Comparison of ENCODE assay signal across 24 mouse cellular contexts in the genomic region with DNA sequence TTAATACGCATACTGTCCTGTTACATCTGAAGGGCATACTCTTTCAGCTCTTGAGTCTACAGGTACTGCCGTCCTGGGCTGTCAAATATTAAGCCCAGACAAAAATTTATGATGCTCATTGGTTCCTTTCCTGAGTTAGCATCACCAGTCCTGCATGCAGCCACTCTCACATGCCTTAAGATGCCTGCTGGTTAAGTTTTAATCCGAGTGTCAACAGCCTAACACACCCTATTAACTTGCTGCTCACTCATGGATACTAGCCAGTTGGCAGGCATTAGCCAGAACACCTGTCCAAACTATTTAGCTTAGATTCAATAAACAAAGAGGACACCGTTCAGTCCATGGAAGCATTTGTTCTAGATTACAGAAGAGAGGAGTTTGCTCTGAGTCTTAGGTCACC.
DNase-seq lines count a peak whose midpoint lies in the region; ATAC-seq and TF ChIP-seq lines count a peak whose summit lies in the region.
"Had no signal": no experiment of that assay in that cellular context is flagged by ENCODE, and none has a peak within 500 bp of the region (broad histone marks: within the 10 kb centered on the region; RNA-seq: fewer than 3 reads in every experiment).

No protein-coding gene starts in this region.

- H3K4me1 ChIP-seq in kidney, embryonic 15.5 days: no peaks in the 10 kb centered on the region
- H3K4me1 ChIP-seq: embryonic facial prominence, embryonic 15.5 days; forebrain, embryonic 10.5 days; heart, embryonic 10.5 days had no signal

- no peak overlapping the region for H3K27ac ChIP-seq in left cerebral cortex, adult 2 months
- no peak overlapping the region for H3K27ac ChIP-seq in kidney, embryonic 15.5 days
- H3K27ac ChIP-seq: embryonic facial prominence, embryonic 15.5 days; forebrain, embryonic 10.5 days; heart, embryonic 10.5 days; hindbrain, embryonic 12.5 days had no signal

- WGBS in kidney, embryonic 15.5 days: 53% methylated on average over 4 of the region's 4 CpGs

- ATAC-seq in kidney, embryonic 15.5 days (replicated peaks; ENCODE audit: low FRiP score): peak; percentile 85
- ATAC-seq: activated CD4-positive, CD25-positive, alpha-beta regulatory T cell, adult 4 months; forebrain, embryonic 14.5 days had no signal

- peak; percentile 4 for DNase-seq in left cerebral cortex, postnatal 4 days
- DNase-seq in left cerebral cortex, adult 2 months (ENCODE audit: extremely low spot score in 1 of 2, low spot score in 2 of 2): no peak
- DNase-seq in kidney, adult 18-20 months: peak; percentile 50
- peak; percentile 67 for DNase-seq in kidney, postnatal 14 days
- DNase-seq in spleen, postnatal 4 days (ENCODE audit: low spot score in 2 of 2): no peak
- no peak for DNase-seq in spleen, postnatal 10 days (ENCODE audit: low spot score in 2 of 2)
- no peak for DNase-seq in adrenal gland, adult 18-20 months (ENCODE audit: low spot score in 2 of 2)
- DNase-seq: adrenal gland, adult 2 months; adrenal gland, postnatal 25 days; cerebellum, adult 18-20 months; cerebellum, adult 9-11 months; cerebellum, postnatal 36 days; gastrocnemius, postnatal 36 days; heart, adult 18-20 months; heart, postnatal 10 days; heart, postnatal 4 days had no signal

- no peak overlapping the region for H3K4me3 ChIP-seq in left cerebral cortex, adult 2 months
- H3K4me3 ChIP-seq in kidney, embryonic 15.5 days (replicated peaks): no peak overlapping the region
- H3K4me3 ChIP-seq: embryonic facial prominence, embryonic 15.5 days; erythroblast, embryonic 14.5 days; forebrain, embryonic 10.5 days; heart, embryonic 10.5 days; hindbrain, embryonic 12.5 days had no signal

- no peak for TF ChIP-seq CTCF in left cerebral cortex, adult 2 months (IDR thresholded peaks at IDR 0.05)

- H3K9ac ChIP-seq in kidney, embryonic 15.5 days: no peak overlapping the region
- H3K9ac ChIP-seq: embryonic facial prominence, embryonic 15.5 days; hindbrain, embryonic 12.5 days had no signal

- H3K36me3 ChIP-seq in kidney, embryonic 15.5 days: no peaks in the 10 kb centered on the region
- H3K36me3 ChIP-seq: embryonic facial prominence, embryonic 15.5 days; forebrain, embryonic 10.5 days; heart, embryonic 10.5 days; hindbrain, embryonic 12.5 days had no signal

- intact Hi-C loops in left cerebral cortex, postnatal 4 days (cut with DNase I): no loop called here
- intact Hi-C loops in left cerebral cortex, adult 2 months (cut with DNase I): no loop called here

- H3K9me3 ChIP-seq in kidney, embryonic 15.5 days (replicated peaks): no peaks in the 10 kb centered on the region
- H3K9me3 ChIP-seq: embryonic facial prominence, embryonic 15.5 days; forebrain, embryonic 10.5 days; heart, embryonic 10.5 days; hindbrain, embryonic 12.5 days had no signal

- H3K4me2 ChIP-seq in kidney, embryonic 15.5 days: no peak overlapping the region
- H3K4me2 ChIP-seq: embryonic facial prominence, embryonic 15.5 days; hindbrain, embryonic 12.5 days had no signal

- no peaks in the 10 kb centered on the region for H3K27me3 ChIP-seq in kidney, embryonic 15.5 days
- H3K27me3 ChIP-seq: embryonic facial prominence, embryonic 15.5 days; hindbrain, embryonic 12.5 days had no signal

Comparison
In these comparisons a context has a peak if more than half of its experiments do, and no peak if none do; other contexts are left out.
1. DNase-seq: peak in left cerebral cortex, postnatal 4 days (single experiment), kidney, adult 18-20 months (single experiment) and kidney, postnatal 14 days (single experiment); none in left cerebral cortex, adult 2 months (0 of 2), spleen, postnatal 4 days (0 of 2), spleen, postnatal 10 days (0 of 2) and adrenal gland, adult 18-20 months (0 of 2).